Mouse (Mus musculus) gastrocnemius, postnatal 36 days (tissue): Measurements from ENCODE around the gene 1700024G13Rik. TPM values are rescaled to one million over a fixed set of nuclear protein-coding genes. Genes with fewer than 3 reads are reported as not detected.
"Not testable (repeated sequence)": the region's sequence is repeated elsewhere in the genome, so short reads cannot be mapped to it uniquely, and the experiment has no call there.

Source experiments
- DNase-seq, 2 experiments: peaks; one replicate each; pipeline ENCODE4 v3.0.0; 2022
- intact Hi-C: fragments of 180-260 bp; cut with DNase I; formaldehyde crosslinking; loops from one replicate; pipeline ENCODE4 v1.15.1; 2025
- long read RNA-seq, 2 experiments: library from polyadenylated mRNA; stranded (forward); transcript quantifications; one replicate each; pipeline ENCODE4 v2.0.0; 2021
- total RNA-seq, 2 experiments: library from RNA; stranded (reverse); gene quantifications; 2 replicates each; pipeline ENCODE4 v1.2.3; 2021

The 1700024G13Rik gene
- total RNA-seq = not detected
- long read RNA-seq, experiment 1 = 0 reads
- long read RNA-seq, experiment 2 = 0 reads

DNA sequence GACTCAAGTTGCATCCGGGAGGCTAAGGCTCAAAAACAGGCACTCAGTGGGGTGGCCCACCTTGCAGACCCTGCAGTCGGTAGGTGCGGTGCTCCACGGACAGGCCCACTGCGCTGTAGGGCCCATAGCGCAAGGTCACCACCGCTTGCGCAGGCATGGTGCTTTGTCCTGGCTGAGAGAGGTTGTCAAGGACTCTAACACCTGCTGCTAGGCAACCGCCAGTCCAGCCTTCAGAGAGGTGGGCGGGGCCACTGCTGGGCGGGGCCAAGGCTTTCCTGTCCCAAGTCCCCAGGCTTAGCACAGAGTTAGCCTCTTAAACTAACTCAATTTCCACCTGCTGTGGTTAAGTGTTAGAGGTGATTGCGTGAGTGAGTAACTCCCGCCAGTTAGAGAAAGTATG, at the start of gene 1700024G13Rik:
Gene 1700024G13Rik (minus strand): TSS at position 196 of the 400 bp plus-strand sequence.
- intact Hi-C loops = no loop called here
- DNase-seq = no peak

DNA sequence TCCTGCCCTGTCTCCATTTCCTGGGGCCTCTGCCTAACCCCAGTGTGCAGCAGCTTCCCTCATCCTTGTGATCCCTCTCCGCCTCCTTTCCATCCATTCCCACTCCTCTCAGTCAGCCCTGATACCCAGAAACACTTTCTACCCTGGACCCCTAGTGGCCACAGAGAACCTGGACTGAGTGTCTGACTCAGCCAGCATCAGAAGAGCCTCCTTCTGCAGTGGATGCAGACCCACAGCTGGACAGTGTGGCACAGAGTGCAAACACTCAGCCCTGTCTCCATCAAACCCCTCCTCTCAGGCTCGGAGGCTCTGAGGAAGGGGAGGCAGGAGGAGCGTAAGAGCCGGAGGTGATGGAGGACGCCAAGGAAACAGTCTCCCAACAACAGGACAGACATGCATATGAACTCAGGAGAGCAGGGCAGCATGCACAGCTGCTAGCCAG, 49.2 kb upstream of the 1700024G13Rik start:
- DNase-seq = no peak
- intact Hi-C loops = loop anchor here (5.0 kb wide), 1 partner anchor 815 kb away; no protein-coding TSS in a partner anchor

DNA sequence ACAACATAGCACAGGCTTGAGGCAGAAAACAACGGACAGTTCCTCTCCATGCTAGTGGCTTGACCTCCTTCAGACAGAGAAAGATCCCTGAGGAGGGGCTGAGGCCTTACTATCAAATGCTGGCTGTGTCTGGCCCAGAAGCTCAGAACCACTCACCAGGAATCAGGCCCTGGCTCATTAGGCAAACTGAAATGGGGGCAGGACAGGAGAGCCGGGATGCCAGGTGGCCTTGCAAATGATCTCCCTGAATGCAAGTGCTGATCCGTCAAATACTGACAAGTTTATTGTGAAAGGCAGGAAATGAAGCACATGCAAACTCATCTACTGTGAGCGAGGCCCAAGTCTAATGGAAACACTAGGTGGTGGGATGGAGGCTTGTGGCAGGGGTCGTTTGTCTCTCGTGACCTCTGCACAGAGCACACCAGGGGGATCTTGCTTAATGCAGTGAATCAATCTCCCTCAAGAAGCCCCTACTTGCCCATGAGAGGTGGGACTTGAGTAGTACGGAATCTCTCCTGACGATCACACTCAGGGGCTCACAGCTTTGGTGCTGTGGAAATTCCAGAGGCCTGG, 40.9 kb upstream of the 1700024G13Rik start:
- intact Hi-C loops = no loop called here
- no peak for DNase-seq

DNA sequence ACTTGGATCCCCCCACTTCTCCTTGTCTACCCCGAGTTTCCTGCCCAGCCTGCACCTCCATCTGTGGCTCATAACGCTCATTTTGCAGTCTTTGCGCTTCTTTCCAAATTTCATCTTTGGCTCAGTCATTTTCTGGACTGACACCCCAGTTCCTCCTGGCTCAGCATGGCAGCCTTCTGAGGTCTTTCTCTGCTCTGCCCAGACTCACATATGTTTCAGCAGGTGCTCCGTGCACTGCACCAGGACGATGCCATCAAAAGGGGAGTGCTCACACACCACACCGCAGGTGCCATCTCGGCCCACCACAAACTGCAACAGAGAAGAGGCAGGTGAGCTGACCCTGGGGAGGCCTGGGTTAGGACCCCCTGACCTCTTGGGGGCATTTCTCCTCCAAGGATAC, 35.8 kb upstream of the 1700024G13Rik start:
- intact Hi-C loops = no loop called here
- DNase-seq = no peak

DNA sequence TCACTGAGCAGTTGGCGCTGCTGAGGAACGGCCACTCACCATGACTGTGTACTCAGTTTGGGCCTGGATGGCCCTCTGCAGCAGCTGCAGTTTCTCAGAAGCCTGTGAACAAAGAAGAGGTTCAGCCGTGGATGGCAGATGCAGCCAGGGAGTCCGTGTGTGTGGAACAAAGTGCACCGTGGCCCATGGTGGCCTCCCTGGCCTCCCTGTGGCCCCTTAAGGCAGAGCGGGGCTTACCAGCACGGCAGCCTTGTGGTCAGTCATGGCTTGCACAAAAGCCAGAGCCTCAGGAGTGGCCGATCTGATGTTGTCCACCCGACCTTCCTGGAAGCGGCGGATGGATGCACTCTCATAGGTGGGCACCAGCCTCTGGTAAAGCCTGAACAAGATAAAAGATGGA, 30.6 kb upstream of the 1700024G13Rik start:
- intact Hi-C loops = no loop called here

DNA sequence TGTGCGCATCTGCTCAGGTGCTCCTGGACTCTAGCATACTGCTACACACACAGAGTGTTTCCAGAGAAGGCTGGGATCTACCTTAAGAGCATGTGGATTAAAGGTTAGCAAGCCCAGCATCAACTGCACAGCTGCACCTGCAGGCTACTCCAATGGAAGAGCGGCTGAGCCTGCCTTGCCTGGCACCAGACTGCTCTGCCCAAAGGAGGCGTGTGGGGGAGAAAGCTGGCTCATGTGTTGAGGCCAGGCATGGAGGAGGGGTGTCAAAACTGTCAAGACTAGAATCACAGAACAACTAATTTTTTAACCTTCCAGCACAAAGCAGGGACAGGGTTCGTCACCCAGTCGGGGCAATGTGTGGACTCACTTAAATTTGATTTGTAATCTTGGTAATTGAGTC, 23.9 kb upstream of the 1700024G13Rik start:
- DNase-seq = no peak
- intact Hi-C loops = no loop called here

More for the DNA sequence above, 30.6 kb upstream of the 1700024G13Rik start:
- no peak for DNase-seq

DNA sequence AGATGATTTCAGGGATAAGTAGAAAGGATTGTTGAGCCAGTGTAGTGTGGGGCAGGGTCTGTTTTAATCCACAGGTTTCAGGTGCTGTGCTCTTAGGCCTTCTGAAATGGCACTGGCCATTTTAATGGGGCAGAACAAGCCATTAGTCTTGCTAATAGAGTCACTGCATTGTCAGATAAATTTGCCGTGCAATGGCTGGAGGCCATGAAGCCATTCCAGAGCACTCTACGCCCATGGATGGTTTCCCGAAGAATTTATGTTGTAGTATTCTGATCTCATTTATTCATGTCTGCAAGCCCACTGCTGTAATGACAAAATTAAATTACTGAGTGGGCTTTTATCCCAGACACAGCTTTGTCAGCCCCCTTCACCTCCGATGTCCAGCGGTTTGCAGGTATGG, 21.9 kb upstream of the 1700024G13Rik start:
- no peak for DNase-seq
- intact Hi-C loops = no loop called here

DNA sequence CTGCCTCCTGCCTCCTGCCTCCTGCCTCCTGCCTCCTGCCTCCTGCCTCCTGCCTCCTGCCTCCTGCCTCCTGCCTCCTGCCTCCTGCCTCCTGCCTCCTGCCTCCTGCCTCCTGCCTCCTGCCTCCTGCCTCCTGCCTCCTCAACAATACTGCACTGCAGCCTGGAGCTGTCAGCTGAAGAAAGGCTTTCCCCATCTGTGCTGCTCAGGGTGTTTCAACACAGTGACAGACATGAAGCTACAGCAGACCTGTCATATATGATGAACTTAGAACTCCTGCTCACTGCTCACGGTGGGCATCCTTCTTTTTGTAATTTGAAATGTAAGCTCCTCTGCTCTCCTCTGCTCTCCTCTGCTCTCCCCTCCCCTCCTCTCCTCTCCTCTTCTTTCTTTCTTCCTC, 17.2 kb upstream of the 1700024G13Rik start:
- intact Hi-C loops, DNase-seq: not testable (repeated sequence)

DNA sequence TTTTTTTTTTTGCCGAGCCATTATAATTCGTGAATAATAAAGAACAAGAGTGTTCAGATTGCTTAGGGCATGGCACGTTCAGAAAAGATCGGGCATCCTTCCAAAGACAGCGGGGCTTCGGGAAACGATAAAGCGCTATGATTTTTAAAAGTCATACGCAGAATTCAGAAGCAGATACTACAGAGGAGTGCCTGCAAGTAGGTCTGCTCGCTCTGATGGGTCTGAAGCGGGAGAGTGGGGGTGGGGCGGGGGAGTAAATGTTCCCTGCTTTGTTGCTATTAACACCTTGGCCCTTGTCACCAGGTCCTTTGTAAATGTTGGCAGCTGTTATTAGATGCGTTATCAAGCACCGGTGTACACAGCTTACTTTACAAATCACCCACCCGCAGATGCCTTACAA, 6.6 kb downstream of the 1700024G13Rik start:
- DNase-seq = no peak
- intact Hi-C loops = no loop called here

DNA sequence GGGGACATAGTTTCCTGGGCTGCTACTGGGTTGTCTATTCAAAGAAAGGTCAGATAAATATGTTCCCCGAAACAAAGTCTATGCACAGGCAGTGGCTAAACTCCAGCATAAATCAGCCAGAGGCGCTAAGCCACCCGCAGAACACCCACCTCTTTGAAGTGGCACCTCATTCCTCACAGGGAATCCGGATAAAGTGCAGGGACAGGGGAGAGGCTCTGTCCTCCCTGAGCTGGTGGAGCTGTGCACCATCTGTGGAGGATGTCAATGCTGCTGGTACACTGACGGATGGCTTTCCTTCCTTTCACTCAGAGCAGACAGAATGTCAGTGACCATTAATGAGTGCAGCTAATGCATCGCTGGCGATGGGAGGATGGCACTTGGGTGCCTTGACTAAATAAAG, 7.1 kb downstream of the 1700024G13Rik start:
- DNase-seq = no peak
- intact Hi-C loops = no loop called here

DNA sequence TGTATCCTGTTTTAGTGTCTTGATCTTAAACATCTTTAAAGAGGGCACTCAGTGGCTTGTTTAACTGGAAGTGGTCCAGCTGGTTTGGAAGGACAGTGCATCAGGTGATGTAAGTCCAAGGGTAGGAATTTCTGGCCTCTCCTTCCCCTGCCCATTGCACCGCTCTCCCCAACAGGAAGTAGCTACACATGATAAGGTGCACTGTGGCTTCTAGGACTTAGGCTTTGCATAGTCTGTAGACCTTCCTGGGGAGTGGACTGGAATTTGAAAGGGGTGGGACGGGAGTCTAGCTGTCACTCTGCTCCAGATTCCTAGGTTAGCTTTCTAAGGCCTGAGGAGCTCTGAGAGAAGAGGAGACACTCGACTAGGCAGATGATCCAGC, 8.1 kb downstream of the 1700024G13Rik start:
- no peak for DNase-seq
- intact Hi-C loops = no loop called here

DNA sequence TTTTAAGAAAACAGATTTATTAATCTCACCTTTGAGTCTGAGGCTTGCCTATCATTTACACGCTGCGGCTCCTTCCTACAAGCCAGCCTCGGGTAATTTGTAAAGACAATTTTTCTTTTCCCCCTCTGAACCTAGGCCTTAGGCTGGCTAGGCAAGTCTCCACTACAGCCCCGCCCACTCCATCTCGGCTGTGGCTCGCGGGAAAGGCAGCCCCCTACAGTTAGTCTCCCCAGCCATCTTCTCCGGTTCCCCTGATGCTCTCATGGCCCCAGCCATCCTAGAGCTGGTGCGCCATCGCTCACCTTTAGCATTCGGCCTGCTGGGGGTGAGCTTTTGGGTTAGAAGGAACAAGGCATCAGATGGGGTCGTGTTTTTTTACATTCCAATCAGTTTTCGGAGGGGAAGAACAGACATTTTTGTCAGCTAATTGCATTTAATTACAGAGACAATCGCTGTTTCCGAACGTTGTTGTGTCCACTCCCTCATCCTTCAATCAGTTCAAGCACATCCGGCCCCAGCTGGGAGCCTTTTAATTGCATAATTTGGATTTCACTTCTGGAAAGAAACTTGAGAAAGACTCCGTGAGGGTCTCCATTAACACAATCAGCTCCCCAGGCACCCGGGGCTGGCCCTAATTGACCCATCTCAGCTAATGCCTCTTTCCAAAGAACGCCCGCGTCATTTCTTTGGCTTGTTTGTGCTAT, 8.6 kb downstream of the 1700024G13Rik start:
- intact Hi-C loops = no loop called here
- no peak for DNase-seq

DNA sequence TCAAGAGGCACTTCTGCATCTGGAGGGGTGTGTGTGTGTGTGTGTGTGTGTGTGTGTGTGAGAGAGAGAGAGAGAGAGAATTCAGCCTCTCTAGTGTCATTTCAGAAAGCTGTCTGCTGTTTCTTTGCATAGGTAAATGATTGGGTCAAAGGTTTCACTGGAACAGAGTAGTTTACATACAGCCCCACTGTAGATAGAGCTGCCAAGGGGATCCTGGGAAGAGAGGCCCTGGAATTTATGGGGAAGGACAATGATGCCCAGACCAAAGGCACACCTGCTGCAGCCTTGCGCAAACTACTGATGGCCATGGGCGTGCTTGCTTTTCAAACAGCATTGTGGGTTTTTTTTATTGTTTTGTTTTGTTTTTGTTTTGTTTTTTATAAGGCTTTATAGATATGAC, 15.7 kb downstream of the 1700024G13Rik start:
- intact Hi-C loops = no loop called here
- DNase-seq = no peak

DNA sequence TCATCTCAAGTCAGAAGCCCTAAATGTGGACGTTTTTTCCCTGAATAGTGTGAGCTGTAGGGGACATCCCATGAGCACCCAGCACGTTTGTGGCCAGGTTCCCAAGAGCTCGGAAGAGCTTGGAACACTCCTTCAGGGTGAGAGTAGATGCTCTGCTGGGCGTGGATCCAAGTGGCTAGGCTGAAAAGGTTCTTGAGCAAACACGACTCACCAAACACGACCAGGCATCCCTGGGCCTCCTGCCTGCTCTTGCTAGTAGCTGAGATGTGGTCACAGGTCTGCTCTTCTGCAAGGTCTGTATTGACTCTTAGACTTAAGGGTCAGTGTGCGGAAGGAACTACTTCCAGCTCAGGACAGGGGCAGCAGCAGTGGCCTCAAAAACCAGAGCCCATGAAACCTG, 18.4 kb downstream of the 1700024G13Rik start:
- intact Hi-C loops = no loop called here
- DNase-seq = no peak

DNA sequence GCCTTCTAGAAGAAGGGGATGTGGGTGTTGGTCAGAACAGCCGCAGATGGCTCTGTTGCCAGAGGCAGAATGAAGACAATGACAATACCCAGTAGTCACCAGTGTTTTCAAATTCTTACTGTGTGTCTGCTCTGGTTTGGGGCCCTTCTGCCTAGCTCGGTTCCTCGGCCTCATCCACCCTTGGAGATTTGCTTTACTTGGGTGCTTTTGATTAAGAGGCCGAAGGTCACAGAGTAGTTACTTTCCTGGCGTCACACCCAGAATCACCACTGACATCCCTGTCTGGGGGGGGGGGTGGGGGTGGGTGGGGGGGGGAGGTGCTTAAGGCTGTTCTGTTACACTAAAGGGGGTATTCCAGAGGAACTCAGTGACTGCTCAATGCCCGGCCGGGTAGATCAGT, 23.8 kb downstream of the 1700024G13Rik start:
- intact Hi-C loops = no loop called here
- no peak for DNase-seq

DNA sequence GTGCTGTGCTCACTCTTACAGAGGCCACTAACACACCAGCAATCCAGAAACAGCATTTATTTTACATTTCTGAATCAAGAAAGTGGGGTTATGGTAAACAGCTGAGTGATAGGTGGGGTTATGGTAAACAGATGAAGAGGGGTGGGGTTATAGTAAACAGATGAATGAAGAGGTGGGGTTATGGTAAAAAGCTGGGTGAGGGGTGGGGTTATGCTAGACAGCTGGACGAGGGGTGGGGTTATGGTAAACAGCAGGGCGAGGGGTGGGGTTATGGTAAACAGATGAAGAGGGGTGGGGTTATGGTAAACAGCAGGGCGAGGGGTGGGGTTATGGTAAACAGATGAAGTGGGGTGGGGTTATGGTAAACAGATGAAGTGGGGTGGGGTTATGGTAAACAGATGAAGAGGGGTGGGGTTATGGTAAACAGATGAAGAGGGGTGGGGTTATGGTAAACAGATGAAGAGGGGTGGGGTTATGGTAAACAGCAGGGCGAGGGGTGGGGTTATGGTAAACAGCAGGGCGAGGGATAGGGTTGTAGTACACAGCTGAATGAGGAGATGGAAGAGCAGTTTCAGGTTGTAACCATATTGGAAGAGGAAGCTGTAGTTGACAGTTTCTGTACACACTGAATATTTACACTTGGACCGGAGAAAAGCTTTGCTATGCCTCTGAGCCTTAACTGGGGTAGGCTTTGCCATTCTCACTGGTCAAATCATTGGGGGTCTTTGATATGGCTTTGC, 36.8 kb downstream of the 1700024G13Rik start:
- DNase-seq, intact Hi-C loops: not testable (repeated sequence)

DNA sequence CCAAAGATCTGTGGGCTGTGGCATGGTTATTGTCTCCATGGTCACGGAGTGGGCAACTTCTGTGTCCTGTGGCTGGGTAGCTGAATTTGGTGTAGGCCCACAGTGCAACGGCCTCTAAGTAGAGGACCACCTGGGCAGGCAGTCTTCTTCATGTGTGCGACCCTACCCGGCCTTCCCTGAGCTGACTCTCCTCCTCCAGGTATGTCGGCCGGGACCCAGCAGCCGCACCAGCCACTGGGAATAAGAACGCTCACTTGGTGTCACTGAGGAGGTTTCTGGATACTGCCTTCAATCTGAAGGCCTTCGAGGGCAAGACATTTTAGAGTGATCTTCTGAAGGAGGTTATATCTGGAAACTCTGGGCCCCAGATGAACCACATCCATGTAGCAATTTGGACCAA, 40.9 kb downstream of the 1700024G13Rik start:
- no peak for DNase-seq
- intact Hi-C loops = no loop called here

DNA sequence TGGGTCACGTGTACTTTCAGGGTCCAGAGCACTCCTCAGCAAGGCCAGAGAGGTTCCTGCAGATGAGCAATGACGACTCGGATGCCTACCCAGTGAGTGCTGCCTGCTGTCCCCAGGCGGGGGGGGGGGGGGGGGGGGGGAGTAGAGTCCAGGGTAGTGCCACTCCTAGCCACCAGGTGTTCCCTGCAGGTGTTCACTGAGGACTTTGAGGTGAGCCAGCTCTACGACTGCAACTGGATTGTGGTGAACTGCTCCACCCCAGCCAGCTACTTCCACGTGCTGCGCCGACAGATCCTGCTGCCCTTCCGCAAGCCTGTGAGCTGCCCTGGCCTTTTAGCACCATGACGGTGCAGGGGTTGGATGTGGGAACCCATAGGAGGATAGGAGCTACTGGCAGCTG, 43.5 kb downstream of the 1700024G13Rik start:
- intact Hi-C loops = no loop called here
- no peak for DNase-seq

DNA sequence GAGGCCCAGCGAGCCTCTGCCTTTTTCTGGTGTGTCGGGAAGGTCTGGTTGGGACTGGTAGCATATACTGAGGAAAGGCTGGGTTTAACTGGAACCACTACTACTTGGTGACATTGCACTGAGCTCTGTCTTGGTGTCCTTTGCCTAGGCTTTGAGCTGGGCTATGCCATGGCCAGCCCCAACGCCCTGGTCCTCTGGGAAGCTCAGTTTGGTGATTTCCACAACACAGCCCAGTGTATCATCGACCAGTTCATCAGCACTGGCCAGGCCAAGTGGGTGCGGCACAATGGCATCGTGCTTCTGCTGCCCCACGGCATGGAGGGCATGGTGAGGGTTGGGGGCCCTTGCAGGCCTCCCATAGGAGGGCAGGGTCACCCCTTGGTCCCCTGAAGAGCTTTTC, 44.0 kb downstream of the 1700024G13Rik start:
- intact Hi-C loops = no loop called here
- no peak for DNase-seq

DNA sequence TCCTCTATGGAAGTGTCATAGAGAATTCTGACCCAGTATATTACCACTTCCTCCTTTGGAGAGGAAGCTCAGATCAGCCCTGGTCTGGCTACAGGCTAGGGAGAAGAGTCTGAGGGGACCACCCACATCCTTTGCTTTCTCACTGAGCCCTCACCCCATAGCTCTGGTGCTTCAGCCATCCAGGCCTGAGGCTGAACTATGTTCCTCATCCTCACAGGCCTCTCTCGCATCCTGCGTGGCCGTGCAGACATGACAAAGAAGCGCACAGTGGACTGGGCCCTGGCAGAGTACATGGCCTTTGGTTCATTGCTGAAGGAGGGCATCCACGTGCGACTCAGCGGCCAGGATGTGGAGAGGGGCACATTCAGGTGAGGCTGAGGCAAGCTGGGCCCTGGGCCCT, 46.4 kb downstream of the 1700024G13Rik start:
- intact Hi-C loops = loop anchor here (2.0 kb wide), 1 partner anchor 51 kb away; no protein-coding TSS in a partner anchor
- DNase-seq = no peak

DNA sequence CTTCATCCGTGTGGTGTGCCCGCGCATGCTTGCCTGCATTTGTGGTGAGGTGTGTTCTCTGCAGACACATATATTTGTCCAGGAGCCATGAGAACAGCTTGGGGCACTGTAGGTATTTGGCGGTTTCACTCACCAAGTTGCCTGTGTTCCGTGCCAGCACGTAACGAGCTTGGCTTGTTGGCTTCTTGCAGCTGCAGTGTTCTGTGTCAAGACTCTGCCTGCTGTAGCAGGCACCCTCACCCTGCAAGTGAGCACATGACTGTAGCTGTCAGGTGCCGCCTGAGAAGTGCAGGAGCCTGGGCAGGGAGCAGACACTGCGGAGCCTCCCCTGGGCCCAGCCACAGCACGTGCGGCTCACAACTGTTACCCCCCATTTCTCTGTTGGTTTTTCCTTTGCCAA, 51.6 kb downstream of the 1700024G13Rik start:
- no peak for DNase-seq
- intact Hi-C loops = no loop called here

DNA sequence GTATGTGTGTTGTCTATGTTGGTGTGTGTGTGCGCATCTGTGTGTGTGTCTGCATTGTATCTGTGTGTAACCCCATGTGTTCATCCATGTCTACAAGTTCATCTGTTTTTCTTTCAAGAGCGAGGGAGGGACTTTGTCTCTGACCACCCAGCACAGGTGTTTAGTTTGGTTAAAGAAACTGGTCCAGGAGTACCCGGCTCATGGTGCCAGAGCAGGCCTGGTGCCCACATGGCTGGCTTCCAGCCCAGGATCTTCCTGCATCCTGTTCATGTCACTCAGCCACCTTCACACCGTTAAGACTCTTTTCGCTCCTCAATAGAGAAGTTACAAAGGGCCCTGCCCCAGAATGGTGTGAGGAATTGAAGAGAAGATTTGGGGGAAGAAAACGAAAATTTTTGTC, 52.2 kb downstream of the 1700024G13Rik start:
- intact Hi-C loops = no loop called here
- no peak for DNase-seq
